Mouse (Mus musculus): ENCODE results near the gene Thra. TPM values are rescaled to one million over a fixed set of nuclear protein-coding genes. Genes with fewer than 3 reads are reported as not detected.
A peak's percentile ranks its signal among the peaks of the same experiment; 100 is the strongest.

Thra gene
- total and polyA plus RNA-seq, 2 experiments, result 5.5 to 14.9 TPM

GRCm38 (mm10) chr11:98763502-98763861 lies 23.0 kb downstream of the Thra start:
- H3K27me3 ChIP-seq (ENCODE audit: control insufficient read depth, insufficient read depth, low read length), result no peaks in the 10 kb centered on the region
- 92% methylated on average over 8 of the region's 8 CpGs for WGBS
- TF ChIP-seq CTCF (IDR thresholded peaks at IDR 0.05; ENCODE audit: low read depth, low read length) (no peak), POLR2A (IDR thresholded peaks at IDR 0.05; ENCODE audit: extremely low read depth, insufficient read depth, low read length) (no peak)
- H3K79me2 ChIP-seq (ENCODE audit: control insufficient read depth, insufficient read depth, low read length), result no peaks in the 10 kb centered on the region
- H3K27ac ChIP-seq (replicated peaks; ENCODE audit: insufficient read depth, low read depth, low read length), result no peak overlapping the region
- peaks cover 5% of the 10 kb centered on the region for H3K36me3 ChIP-seq (ENCODE audit: control insufficient read depth, insufficient read depth, low read length)
- no peaks in the 10 kb centered on the region for H3K4me1 ChIP-seq (ENCODE audit: control insufficient read depth, insufficient read depth, low read length)
- no peak overlapping the region for H3K4me3 ChIP-seq (ENCODE audit: insufficient read depth, low read depth, low read length)
- DNase-seq (ENCODE audit: extremely low read depth, low read depth, low spot score), result no peak
- no peak overlapping the region for H3K9ac ChIP-seq (ENCODE audit: low read depth, low read length)

- 90% methylated on average over 18 of the region's 18 CpGs for WGBS
- no peak overlapping the region for H3K9ac ChIP-seq (ENCODE audit: low read depth, low read length)
- H3K27ac ChIP-seq (replicated peaks; ENCODE audit: insufficient read depth, low read depth, low read length), result no peak overlapping the region
- TF ChIP-seq CTCF (IDR thresholded peaks at IDR 0.05; ENCODE audit: low read depth, low read length) (no peak), POLR2A (IDR thresholded peaks at IDR 0.05; ENCODE audit: extremely low read depth, insufficient read depth, low read length) (no peak)
- H3K27me3 ChIP-seq (ENCODE audit: control insufficient read depth, insufficient read depth, low read length), result no peaks in the 10 kb centered on the region
- H3K79me2 ChIP-seq (ENCODE audit: control insufficient read depth, insufficient read depth, low read length), result no peaks in the 10 kb centered on the region
- peaks cover 11% of the 10 kb centered on the region for H3K36me3 ChIP-seq (ENCODE audit: control insufficient read depth, insufficient read depth, low read length)
- no peaks in the 10 kb centered on the region for H3K4me1 ChIP-seq (ENCODE audit: control insufficient read depth, insufficient read depth, low read length)
- no peak overlapping the region for H3K4me3 ChIP-seq (ENCODE audit: insufficient read depth, low read depth, low read length)
- DNase-seq (ENCODE audit: extremely low read depth, low read depth, low spot score), result no peak
Measured at GRCm38 (mm10) chr11:98764091-98764490, 23.7 kb downstream of the Thra start.

DNA sequence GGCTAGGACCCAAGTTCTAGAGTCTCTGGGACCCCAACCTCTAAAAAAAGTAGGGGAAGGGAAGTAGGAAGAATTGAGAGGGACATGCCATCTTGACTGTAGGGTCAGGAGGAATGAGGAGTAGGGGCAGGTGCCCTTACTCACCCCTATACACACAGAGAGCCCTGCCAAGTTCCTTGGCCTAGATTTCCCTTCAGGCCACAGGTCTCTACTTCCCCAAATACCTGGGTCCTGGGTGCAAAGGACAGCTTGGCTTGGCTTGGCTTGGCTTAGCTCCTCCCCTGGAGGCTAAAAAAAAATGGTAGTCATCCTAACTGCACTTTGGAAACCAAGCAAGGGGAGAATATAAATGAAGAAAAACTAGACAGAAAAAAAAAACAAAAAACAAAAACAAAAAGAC lies 24.3 kb downstream of the Thra start:
- Histone ChIP-seq H3K79me2 (ENCODE audit: control insufficient read depth, insufficient read depth, low read length) (no peaks in the 10 kb centered on the region), H3K36me3 (ENCODE audit: control insufficient read depth, insufficient read depth, low read length) (peaks cover 17% of the 10 kb centered on the region), H3K4me3 (ENCODE audit: insufficient read depth, low read depth, low read length) (no peak overlapping the region), H3K27ac (replicated peaks; ENCODE audit: insufficient read depth, low read depth, low read length) (no peak overlapping the region), H3K9ac (ENCODE audit: low read depth, low read length) (no peak overlapping the region), H3K27me3 (ENCODE audit: control insufficient read depth, insufficient read depth, low read length) (no peaks in the 10 kb centered on the region), H3K4me1 (ENCODE audit: control insufficient read depth, insufficient read depth, low read length) (no peaks in the 10 kb centered on the region)
- peak; percentile 69 for DNase-seq (ENCODE audit: extremely low read depth, low read depth, low spot score)
- TF ChIP-seq POLR2A (IDR thresholded peaks at IDR 0.05; ENCODE audit: extremely low read depth, insufficient read depth, low read length) (no peak), CTCF (IDR thresholded peaks at IDR 0.05; ENCODE audit: low read depth, low read length) (no peak)

DNA sequence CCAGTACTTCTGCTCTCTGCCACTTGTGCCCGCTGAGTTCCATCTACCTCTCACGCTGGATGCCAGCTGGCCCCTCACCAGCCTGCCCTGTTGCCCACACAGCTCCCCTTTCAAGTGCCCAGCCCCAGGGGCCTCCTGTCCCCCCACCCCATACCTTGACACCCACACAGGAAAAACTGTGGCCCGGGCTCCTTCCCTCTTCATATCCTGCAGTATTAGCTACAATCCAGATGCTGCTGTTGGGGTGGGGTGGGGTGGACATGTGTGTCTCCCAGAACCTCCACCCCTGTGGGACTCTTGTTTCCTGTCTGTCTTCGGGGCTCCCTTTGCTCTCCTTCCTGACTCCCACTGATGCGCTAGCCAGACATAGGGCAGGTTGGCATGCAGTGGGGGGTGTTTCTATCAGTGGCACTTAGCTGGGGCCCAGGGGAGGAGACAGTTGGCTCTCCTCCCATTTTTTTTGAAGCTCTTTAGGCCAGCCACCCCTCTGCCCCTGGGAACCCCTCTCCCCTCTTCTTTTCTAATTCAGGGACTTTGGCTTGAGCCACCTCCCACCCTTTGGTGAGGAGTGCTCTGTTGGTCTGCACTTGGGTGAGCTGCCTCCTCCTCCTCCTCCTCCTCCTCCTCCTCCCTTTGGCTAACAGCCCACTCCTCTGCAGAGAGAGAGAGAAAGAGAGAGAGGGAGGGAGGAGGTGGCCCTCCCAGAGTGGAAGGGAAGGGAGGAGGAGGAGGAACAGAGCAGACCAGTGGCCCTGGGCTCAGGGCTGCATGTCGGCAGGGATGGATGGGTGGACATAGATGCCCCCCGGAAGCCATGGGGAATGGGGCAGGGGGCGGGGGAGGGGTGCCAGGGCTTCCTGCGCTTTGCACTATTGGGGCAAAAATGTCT lies 25.2 kb downstream of the Thra start:
- TF ChIP-seq CTCF (IDR thresholded peaks at IDR 0.05; ENCODE audit: low read depth, low read length) (no peak), POLR2A (IDR thresholded peaks at IDR 0.05; ENCODE audit: extremely low read depth, insufficient read depth, low read length) (no peak)
- Histone ChIP-seq H3K27me3 (ENCODE audit: control insufficient read depth, insufficient read depth, low read length) (no peaks in the 10 kb centered on the region), H3K79me2 (ENCODE audit: control insufficient read depth, insufficient read depth, low read length) (no peaks in the 10 kb centered on the region), H3K9ac (ENCODE audit: low read depth, low read length) (no peak overlapping the region), H3K36me3 (ENCODE audit: control insufficient read depth, insufficient read depth, low read length) (peaks cover 26% of the 10 kb centered on the region), H3K27ac (replicated peaks; ENCODE audit: insufficient read depth, low read depth, low read length) (no peak overlapping the region), H3K4me1 (ENCODE audit: control insufficient read depth, insufficient read depth, low read length) (0 out of 2 replicates have a peak, but pooled peaks cover 2% of the 10 kb centered on the region), H3K4me3 (ENCODE audit: insufficient read depth, low read depth, low read length) (no peak overlapping the region)
- 69% methylated on average over 9 of the region's 9 CpGs for WGBS
- DNase-seq (ENCODE audit: extremely low read depth, low read depth, low spot score), result no peak

DNA sequence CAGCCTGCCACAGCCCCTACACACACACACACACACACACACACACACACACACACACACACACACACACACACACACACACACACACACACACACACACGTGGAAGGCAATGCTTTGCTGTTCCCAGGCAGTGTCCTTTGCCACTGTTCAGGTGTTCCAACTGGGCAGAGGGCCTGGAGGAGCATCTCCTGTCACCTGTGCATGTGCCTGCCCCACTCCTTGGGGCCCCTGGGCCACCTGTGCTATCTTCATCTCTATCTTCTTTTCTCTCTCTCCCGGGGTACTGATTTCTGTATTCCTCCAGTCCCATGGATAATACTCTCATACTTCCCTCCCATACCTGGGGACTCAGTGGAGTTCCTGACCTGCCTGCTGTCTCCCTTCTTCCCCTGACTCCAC lies 25.9 kb downstream of the Thra start:
- no peak overlapping the region for H3K27ac ChIP-seq (replicated peaks; ENCODE audit: insufficient read depth, low read depth, low read length)
- H3K79me2 ChIP-seq (ENCODE audit: control insufficient read depth, insufficient read depth, low read length), result no peaks in the 10 kb centered on the region
- WGBS, result 39% methylated on average over 2 of the region's 2 CpGs

GRCm38 (mm10) chr11:98766816-98767215 lies 26.4 kb downstream of the Thra start:
- TF ChIP-seq CTCF (IDR thresholded peaks at IDR 0.05; ENCODE audit: low read depth, low read length), result no peak
- no peak for TF ChIP-seq POLR2A (IDR thresholded peaks at IDR 0.05; ENCODE audit: extremely low read depth, insufficient read depth, low read length)
- Histone ChIP-seq H3K9ac (ENCODE audit: low read depth, low read length) (no peak overlapping the region), H3K36me3 (ENCODE audit: control insufficient read depth, insufficient read depth, low read length) (peaks cover 37% of the 10 kb centered on the region), H3K79me2 (ENCODE audit: control insufficient read depth, insufficient read depth, low read length) (no peaks in the 10 kb centered on the region), H3K27me3 (ENCODE audit: control insufficient read depth, insufficient read depth, low read length) (no peaks in the 10 kb centered on the region), H3K4me3 (ENCODE audit: insufficient read depth, low read depth, low read length) (no peak overlapping the region), H3K27ac (replicated peaks; ENCODE audit: insufficient read depth, low read depth, low read length) (no peak overlapping the region), H3K4me1 (ENCODE audit: control insufficient read depth, insufficient read depth, low read length) (peaks cover 4% of the 10 kb centered on the region; the same call in 1 of the 2 replicates)
- WGBS, result 38% methylated on average over 5 of the region's 5 CpGs
- DNase-seq (ENCODE audit: extremely low read depth, low read depth, low spot score), result no peak

More for the DNA sequence above, 25.9 kb downstream of the Thra start:
- TF ChIP-seq CTCF (IDR thresholded peaks at IDR 0.05; ENCODE audit: low read depth, low read length) (no peak), POLR2A (IDR thresholded peaks at IDR 0.05; ENCODE audit: extremely low read depth, insufficient read depth, low read length) (no peak)
- Histone ChIP-seq H3K4me1 (ENCODE audit: control insufficient read depth, insufficient read depth, low read length) (0 out of 2 replicates have a peak, but pooled peaks cover 2% of the 10 kb centered on the region), H3K27me3 (ENCODE audit: control insufficient read depth, insufficient read depth, low read length) (no peaks in the 10 kb centered on the region), H3K4me3 (ENCODE audit: insufficient read depth, low read depth, low read length) (no peak overlapping the region), H3K36me3 (ENCODE audit: control insufficient read depth, insufficient read depth, low read length) (peaks cover 33% of the 10 kb centered on the region), H3K9ac (ENCODE audit: low read depth, low read length) (no peak overlapping the region)
- DNase-seq (ENCODE audit: extremely low read depth, low read depth, low spot score), result peak; percentile 54
